ENCODE assay signal across 11 mouse cellular contexts in the genomic region with DNA sequence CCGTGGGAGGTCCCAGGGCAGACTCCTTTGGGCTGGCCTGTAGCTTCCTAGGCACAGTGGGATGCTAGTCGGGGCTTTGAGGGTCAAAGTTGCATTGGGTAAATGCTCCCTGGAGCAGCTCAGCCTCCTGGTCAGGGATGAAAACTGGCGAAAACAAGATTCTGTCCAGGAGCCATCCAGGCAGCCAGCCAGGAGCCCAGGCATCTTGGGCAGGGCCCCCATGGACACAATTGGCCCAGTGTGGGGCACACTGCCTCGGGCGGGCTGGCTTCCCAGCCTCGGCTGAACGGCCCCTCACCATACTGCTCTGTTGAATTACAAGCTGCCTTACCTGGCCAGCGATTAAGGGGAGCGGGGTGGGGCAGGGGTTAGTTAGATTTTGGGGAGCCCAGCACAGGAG.
A peak's percentile ranks its signal among the peaks of the same experiment; 100 is the strongest.
DNase-seq lines count a peak whose midpoint lies in the region; ATAC-seq and TF ChIP-seq lines count a peak whose summit lies in the region.
"Had no signal": no experiment of that assay in that cellular context is flagged by ENCODE, and none has a peak within 500 bp of the region (broad histone marks: within the 10 kb centered on the region; RNA-seq: fewer than 3 reads in every experiment).

No protein-coding gene starts in this region.

- WGBS in hindbrain, postnatal 0 days: 43% methylated on average over 9 of the region's 9 CpGs
- WGBS in hindbrain, embryonic 13.5 days: 83% methylated on average over 9 of the region's 9 CpGs

- ATAC-seq in hindbrain, postnatal 0 days: peak; percentile 57; the same call in 1 of the 2 replicates
- no peak for ATAC-seq in hindbrain, embryonic 13.5 days (ENCODE audit: low FRiP score)
- no peak for ATAC-seq in megakaryocyte progenitor cell, adult 5-6 weeks (replicated peaks; ENCODE audit: poor library complexity)

- H3K36me3 ChIP-seq in hindbrain, postnatal 0 days (ENCODE audit: insufficient read depth, low read length): no peaks in the 10 kb centered on the region
- H3K36me3 ChIP-seq in hindbrain, embryonic 13.5 days: peaks cover 5% of the 10 kb centered on the region; the same call in 1 of the 2 replicates
- H3K36me3 ChIP-seq: midbrain, embryonic 12.5 days had no signal

- DNase-seq in adrenal gland, postnatal 14 days: peak; percentile 48
- no peak for DNase-seq in adrenal gland, adult 8-10 months
- DNase-seq in hindbrain, postnatal 0 days (ENCODE audit: low spot score): peak; percentile 67
- peak; percentile 56 for DNase-seq in fibroblast of lung, adult 2 months (ENCODE audit: low read depth)
- DNase-seq in layer of hippocampus, adult 2 months (ENCODE audit: low spot score in 2 of 2): peak; percentile 58 to 66
- DNase-seq in thymus, postnatal 10 days (ENCODE audit: low spot score in 2 of 2): no peak
- DNase-seq: heart, postnatal 10 days had no signal

- H3K4me2 ChIP-seq in hindbrain, postnatal 0 days (ENCODE audit: low read depth, low read length): no peak overlapping the region
- no peak overlapping the region for H3K4me2 ChIP-seq in hindbrain, embryonic 13.5 days
- H3K4me2 ChIP-seq: midbrain, embryonic 12.5 days; neural tube, embryonic 15.5 days had no signal

- no peak for TF ChIP-seq CTCF in hindbrain, postnatal 0 days (IDR thresholded peaks at IDR 0.05; ENCODE audit: low read depth)
- no peak for TF ChIP-seq CTCF in layer of hippocampus, adult 2 months (conservative IDR thresholded peaks at IDR 0.05)

- H3K9ac ChIP-seq in hindbrain, postnatal 0 days (replicated peaks; ENCODE audit: low read length): no peak overlapping the region
- H3K9ac ChIP-seq in hindbrain, embryonic 13.5 days: no peak overlapping the region
- H3K9ac ChIP-seq: midbrain, embryonic 12.5 days; neural tube, embryonic 15.5 days had no signal

- H3K9me3 ChIP-seq in hindbrain, postnatal 0 days (ENCODE audit: low read length): no peaks in the 10 kb centered on the region; the same call in 1 of the 2 replicates
- H3K9me3 ChIP-seq in hindbrain, embryonic 13.5 days: peaks cover 7% of the 10 kb centered on the region
- H3K9me3 ChIP-seq: midbrain, embryonic 12.5 days; neural tube, embryonic 15.5 days had no signal

- no peaks in the 10 kb centered on the region for H3K27me3 ChIP-seq in hindbrain, postnatal 0 days (ENCODE audit: insufficient read depth, low read length)
- H3K27me3 ChIP-seq in hindbrain, embryonic 13.5 days: no peaks in the 10 kb centered on the region
- H3K27me3 ChIP-seq: midbrain, embryonic 12.5 days; neural tube, embryonic 15.5 days had no signal

- no peak overlapping the region for H3K27ac ChIP-seq in hindbrain, postnatal 0 days
- H3K27ac ChIP-seq in hindbrain, embryonic 13.5 days: no peak overlapping the region
- peak overlapping the region; percentile 52 for H3K27ac ChIP-seq in layer of hippocampus, adult 2 months
- H3K27ac ChIP-seq: midbrain, embryonic 12.5 days; neural tube, embryonic 15.5 days had no signal

- H3K4me1 ChIP-seq in hindbrain, postnatal 0 days (ENCODE audit: insufficient read depth, low read length): 0 out of 2 replicates have a peak, but pooled peaks cover 7% of the 10 kb centered on the region
- peaks cover 20% of the 10 kb centered on the region; the same call in 1 of the 2 replicates for H3K4me1 ChIP-seq in hindbrain, embryonic 13.5 days (replicated peaks)

- no peak overlapping the region for H3K4me3 ChIP-seq in hindbrain, postnatal 0 days (ENCODE audit: low read length)
- H3K4me3 ChIP-seq in hindbrain, embryonic 13.5 days: no peak overlapping the region
- H3K4me3 ChIP-seq in layer of hippocampus, adult 2 months: no peak overlapping the region
- H3K4me3 ChIP-seq: midbrain, embryonic 12.5 days; neural tube, embryonic 15.5 days had no signal

Comparison
In these comparisons a context has a peak if more than half of its experiments do, and no peak if none do; other contexts are left out.
1. DNase-seq: peak in adrenal gland, postnatal 14 days (single experiment), hindbrain, postnatal 0 days (single experiment), fibroblast of lung, adult 2 months (single experiment) and layer of hippocampus, adult 2 months (2 of 2); none in adrenal gland, adult 8-10 months (single experiment) and thymus, postnatal 10 days (0 of 2).